Mouse (Mus musculus) neural tube, embryonic 10.5 days (tissue): ENCODE data around the gene Hfe.
"Not testable (repeated sequence)": the region's sequence is repeated elsewhere in the genome, so short reads cannot be mapped to it uniquely, and the experiment has no call there.

Source experiments
- DNase-seq: peaks from one replicate; pipeline ENCODE4 v3.0.0-alpha.2; 2017; ENCODE audit warnings: low spot score; ENCODE audit errors: extremely low spot score

Gene Hfe

DNA sequence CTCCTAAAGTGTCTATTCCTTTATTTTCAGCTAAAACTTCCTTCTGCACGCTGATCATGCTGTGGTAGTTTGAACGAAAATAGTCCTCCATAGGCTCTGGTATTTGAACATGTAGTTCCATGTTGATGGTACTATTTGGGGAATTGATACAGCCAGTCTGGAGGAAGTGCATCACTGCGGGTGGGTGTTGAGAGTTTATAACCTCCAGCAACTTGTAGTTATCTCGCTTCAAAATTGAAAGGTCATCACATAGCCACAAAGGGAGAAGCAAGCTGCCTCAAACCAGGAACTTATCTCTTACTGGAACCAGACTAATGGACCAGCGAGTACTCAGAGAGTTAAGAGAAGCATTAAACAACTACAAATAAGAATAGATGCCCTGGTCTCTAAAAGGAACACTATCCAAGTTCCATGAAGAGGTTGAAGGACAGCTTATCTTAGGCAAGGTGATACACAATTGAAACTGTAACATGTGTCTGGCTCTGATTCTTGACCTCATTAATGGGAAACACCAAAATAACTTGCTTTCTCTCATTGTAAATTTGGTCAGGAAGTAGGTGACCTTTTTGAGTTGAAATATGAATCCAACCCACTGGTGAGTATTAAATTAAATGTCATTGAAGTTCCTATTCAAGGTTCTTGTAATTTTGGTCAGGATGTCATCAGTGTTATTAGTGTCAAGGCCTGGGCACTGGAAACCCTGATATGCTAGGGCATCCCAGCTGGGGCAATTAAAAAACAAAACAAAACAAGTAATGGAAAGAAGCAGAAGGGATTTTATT, 5.8 kb upstream of the Hfe start:
- DNase-seq, result no peak

DNA sequence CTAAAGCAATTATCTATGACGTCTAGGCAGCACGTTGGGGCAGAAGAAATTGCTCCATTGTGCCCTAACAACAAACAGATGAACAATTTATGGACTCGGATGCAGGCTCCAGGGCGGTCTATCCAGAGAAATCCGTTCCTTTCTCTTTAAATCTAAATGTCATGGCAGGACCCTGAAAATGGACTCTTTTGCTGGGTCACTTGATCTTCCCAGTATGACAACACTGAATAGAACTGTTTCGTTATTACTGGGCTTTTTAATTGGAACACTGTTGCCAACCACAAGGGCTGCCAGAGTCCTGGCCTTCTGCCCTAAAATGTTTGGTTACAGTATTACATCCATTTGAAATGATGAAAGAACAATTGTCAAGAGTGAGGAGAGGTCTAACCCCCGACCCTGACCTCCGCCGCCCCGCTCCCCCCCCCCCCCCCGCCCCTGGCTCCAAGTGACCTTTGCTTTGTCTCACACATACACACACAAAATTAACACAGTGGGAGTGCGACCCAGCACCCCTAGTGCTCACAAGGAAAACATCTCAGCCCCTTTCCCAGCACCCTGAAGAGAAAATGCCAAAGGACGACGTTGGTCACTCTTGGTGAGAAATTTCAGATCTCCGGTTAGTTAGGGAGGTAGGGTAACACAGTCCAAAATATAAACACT, 810 bp downstream of the Hfe start:
- DNase-seq, result peak; percentile 38

- DNase-seq, result no peak
These were observed 2.0 kb downstream of the Hfe start for GRCm38 (mm10) chr13:23708654-23709053.

DNA sequence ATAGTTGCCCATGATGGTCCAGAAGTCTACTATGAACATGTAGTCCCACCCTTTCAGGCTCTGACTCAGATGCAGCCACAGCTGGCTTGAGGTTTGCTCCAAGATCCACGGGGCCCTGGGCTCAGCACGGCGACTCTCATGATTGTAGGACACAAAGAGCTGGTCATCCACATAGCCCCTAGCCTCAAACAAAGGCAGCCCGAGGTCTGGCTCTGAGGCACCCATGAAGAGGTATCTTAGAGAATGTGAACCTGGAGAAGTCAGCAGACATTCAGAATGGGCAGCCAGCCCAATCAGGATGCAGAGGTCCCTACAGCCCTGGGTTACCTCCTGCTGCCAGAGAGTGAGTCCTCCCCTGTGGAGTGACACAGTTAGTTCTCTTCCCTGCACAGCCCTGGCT, 2.6 kb downstream of the Hfe start:
- no peak for DNase-seq

GRCm38 (mm10) chr13:23706771-23707170, 3.9 kb downstream of the Hfe start:
- DNase-seq, result no peak

GRCm38 (mm10) chr13:23705751-23706356, 4.8 kb downstream of the Hfe start:
- DNase-seq, result no peak

GRCm38 (mm10) chr13:23702801-23703200, 7.9 kb downstream of the Hfe start:
- not testable (repeated sequence) for DNase-seq

DNA sequence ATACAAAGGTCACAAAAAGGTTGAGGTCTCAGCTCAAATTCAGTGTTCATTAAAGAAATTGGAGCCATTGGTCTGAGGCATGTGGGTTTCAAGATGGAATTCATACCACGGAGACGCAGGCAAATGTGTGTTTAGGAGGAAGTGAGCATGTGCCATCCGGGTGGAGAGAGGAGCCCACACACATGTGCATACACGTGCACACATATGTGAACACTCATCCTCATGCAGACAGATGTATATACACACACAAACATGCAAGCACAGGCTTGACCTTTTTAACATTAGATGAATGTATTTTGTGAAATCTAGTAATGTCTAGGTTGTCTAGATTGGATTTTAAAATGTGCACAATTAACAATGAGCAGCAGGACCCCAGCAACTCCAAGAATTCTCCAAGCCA, 8.4 kb downstream of the Hfe start:
- no peak for DNase-seq

DNA sequence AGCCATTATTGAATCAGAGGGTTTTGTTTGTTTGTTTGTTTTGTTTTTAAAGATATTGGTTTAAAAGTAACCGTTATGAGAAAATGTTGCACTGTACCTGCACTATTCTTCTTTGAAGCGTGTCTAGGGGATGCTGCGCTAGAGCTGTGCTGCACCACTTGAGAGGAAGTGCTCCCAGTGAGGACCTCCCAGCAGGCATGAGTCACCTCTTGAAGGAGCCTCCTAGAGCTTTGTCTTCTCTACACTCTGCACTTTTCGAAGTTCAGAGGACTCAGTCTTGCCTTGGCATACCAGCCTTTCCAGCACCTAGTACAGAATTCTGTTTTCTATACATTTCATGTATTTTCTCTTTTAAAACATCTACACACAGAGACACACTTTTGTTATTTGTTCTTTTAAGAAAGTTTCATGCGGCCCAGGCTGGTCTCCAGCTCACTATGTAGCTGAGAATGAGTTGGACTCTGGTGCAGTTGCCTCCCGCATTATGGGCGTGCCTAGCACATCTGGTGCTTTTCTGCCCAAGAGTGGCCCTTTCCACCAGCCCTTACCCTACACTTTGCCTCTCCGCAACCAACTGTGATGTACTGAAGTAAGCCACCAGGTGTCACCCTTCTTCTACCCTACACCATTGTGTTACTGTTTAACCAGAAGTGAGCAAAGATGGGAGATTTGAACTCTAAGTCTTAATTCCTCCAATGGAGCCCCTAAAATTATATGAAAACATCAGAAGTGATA, 9.7 kb downstream of the Hfe start:
- peak; percentile 66 for DNase-seq

- no peak for DNase-seq
These were observed 10.9 kb downstream of the Hfe start for GRCm38 (mm10) chr13:23699767-23700166.

- DNase-seq, result no peak
These were observed 11.7 kb downstream of the Hfe start for GRCm38 (mm10) chr13:23698996-23699395.

GRCm38 (mm10) chr13:23698300-23698693, 12.4 kb downstream of the Hfe start, which contains the start of gene Hist1h4c:
Hist1h4c (minus strand) TSS chr13:23698454.
- peak; percentile 100 for DNase-seq

- peak; percentile 61 for DNase-seq
These were observed 13.0 kb downstream of the Hfe start for GRCm38 (mm10) chr13:23697491-23698299.

GRCm38 (mm10) chr13:23696061-23696474, 14.6 kb downstream of the Hfe start:
- DNase-seq, result no peak

GRCm38 (mm10) chr13:23695514-23695913, 15.1 kb downstream of the Hfe start, which contains the start of gene Hist1h1t:
Hist1h1t (plus strand) TSS chr13:23695814.
- no peak for DNase-seq

DNA sequence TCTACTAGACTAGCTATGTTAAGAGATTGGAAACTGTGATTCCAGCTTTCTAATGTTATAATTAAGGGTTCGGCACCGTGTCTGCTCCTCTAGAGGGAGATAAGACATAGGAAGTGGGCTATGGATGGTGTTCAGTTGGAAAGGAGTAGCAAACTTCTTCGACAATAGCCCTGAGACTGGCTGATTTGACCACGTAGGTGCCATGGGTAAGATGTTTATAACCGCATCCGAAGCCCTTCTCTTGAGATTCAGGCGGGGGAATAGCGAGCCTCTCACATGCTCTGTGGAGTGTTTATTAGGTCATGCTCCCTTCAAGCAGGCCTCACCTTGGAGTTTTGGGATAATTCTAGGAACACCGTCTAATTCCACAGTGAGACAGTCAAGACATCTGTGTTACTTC, 15.7 kb downstream of the Hfe start:
- no peak for DNase-seq

GRCm38 (mm10) chr13:23693856-23694440, 16.7 kb downstream of the Hfe start:
- no peak for DNase-seq

GRCm38 (mm10) chr13:23689459-23689858, 21.2 kb downstream of the Hfe start:
- no peak for DNase-seq

- no peak for DNase-seq
These were observed 21.7 kb downstream of the Hfe start for GRCm38 (mm10) chr13:23688956-23689355.

GRCm38 (mm10) chr13:23687907-23688306, 22.7 kb downstream of the Hfe start:
- no peak for DNase-seq
